Mouse (Mus musculus) CH12.LX (cell line): ENCODE data around the gene Camta1.

Source experiments
- CHD1 ChIP-seq: IDR thresholded peaks from 2 replicates; pipeline ENCODE4 v1.6.1; 2012; ENCODE audit warnings: low read depth, low read length, improper control_type of control experiment, inconsistent platforms
- CTCF ChIP-seq, 2 experiments: IDR thresholded peaks in 1 of 2; conservative IDR thresholded peaks in 1 of 2; 2 replicates each; pipeline ENCODE4 v1.5.1; 2011 to 2012; ENCODE audit warnings: low read depth in 2 of 2, low read length in 2 of 2, improper control_type of control experiment in 1 of 2, inconsistent platforms in 1 of 2, mild to moderate bottlenecking in 1 of 2, moderate library complexity in 1 of 2
- EP300 ChIP-seq: IDR thresholded peaks from 2 replicates; pipeline ENCODE4 v1.6.1; 2011; ENCODE audit warnings: low read length, improper control_type of control experiment
- GABPA ChIP-seq: IDR thresholded peaks from 2 replicates; pipeline ENCODE4 v1.6.1; 2012; ENCODE audit warnings: low read depth, low read length, improper control_type of control experiment, inconsistent platforms; ENCODE audit not compliant: insufficient replicate concordance
- PAX5 ChIP-seq: IDR thresholded peaks from 2 replicates; pipeline ENCODE4 v1.6.1; 2012; ENCODE audit warnings: low read length, inconsistent platforms, mixed read lengths
- POLR2A ChIP-seq: IDR thresholded peaks from 2 replicates; pipeline ENCODE4 v1.6.1; 2011; ENCODE audit warnings: low read depth, mild to moderate bottlenecking, improper control_type of control experiment, low read length
- TCF12 ChIP-seq: IDR thresholded peaks from 2 replicates; pipeline ENCODE4 v1.6.1; 2014; ENCODE audit warnings: low read depth, mild to moderate bottlenecking, inconsistent platforms, low read length, improper control_type of control experiment

- TF ChIP-seq CTCF (conservative IDR thresholded peaks at IDR 0.05 in 1 of 2, IDR thresholded peaks at IDR 0.05 in 1 of 2; ENCODE audit: low read depth in 2 of 2, low read length in 2 of 2) (no peak), GABPA (no peak), CHD1 (no peak), PAX5 (no peak), POLR2A (no peak), TCF12 (no peak), EP300 (no peak)
These were observed 351.3 kb downstream of the Camta1 start for GRCm38 (mm10) chr4:151510417-151510816.
